Mouse (Mus musculus): ENCODE data around the gene Stra6. TPM values are rescaled to one million over a fixed set of nuclear protein-coding genes. Genes with fewer than 3 reads are reported as not detected.

The Stra6 gene
- polyA plus RNA-seq, 1 experiment from 2014 or later, result 38.0 TPM

DNA sequence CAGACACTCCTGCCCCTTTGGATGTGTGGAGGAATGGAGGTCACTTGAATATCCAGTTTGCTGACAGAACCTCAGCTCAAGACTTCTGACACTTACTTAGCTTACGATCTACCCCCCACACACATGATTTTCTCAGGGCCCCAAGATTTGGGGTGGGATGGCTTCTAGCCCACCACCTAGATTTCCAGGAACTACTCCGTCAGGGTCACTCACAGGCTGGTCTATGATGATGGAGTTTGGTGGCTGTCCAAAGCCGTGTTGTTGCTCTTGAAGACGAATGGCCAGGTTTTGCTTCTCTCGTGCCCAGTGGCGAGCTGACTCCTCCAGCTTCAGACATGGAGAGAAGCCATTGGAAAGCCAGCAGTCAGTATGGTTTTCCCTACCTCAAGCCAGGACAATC lies 34.0 kb upstream of the Stra6 start:
- no peak for DNase-seq (ENCODE audit: low spot score)
- ATAC-seq (replicated peaks; ENCODE audit: insufficient number of reproducible peaks, low FRiP score, low TSS enrichment, low read depth), result no peak
- Histone ChIP-seq H3K4me2 (ENCODE audit: low read depth, low read length) (no peak overlapping the region), H3K4me1 (ENCODE audit: control insufficient read depth, insufficient read depth, low read length) (no peaks in the 10 kb centered on the region), H3K9ac (replicated peaks; ENCODE audit: low read length) (no peak overlapping the region), H3K9me3 (replicated peaks; ENCODE audit: control insufficient read depth, low read length) (no peaks in the 10 kb centered on the region), H3K27ac (replicated peaks; ENCODE audit: low read depth, low read length) (no peak overlapping the region), H3K27me3 (ENCODE audit: control insufficient read depth, insufficient read depth, low read length) (no peaks in the 10 kb centered on the region), H3K4me3 (ENCODE audit: low read depth, low read length) (no peak overlapping the region), H3K36me3 (replicated peaks; ENCODE audit: control insufficient read depth, insufficient read depth, low read depth, low read length) (no peaks in the 10 kb centered on the region)
- WGBS, result 88% methylated on average over 6 of the region's 6 CpGs

DNA sequence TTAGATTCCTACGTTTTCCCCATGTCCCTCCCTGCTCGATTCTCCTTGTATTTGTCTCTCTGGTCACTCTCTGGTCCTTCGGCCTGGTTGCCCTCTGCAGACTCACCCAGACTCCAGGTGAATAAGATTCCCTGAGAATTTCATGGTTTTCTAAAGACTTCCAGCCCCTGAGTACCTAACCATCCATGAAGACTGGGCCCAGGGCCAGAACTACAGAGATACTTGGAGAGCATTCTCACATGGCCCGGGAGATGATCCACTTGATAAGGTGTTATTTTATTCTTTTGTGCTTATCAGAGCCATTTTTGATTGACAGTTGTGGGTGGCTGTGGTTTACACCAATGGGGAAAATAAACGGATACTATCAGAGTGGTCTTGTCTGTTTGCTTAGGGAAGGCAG lies 31.7 kb upstream of the Stra6 start:
- 73% methylated on average over 5 of the region's 5 CpGs for WGBS
- DNase-seq (ENCODE audit: low spot score) (no peak), ATAC-seq (replicated peaks; ENCODE audit: insufficient number of reproducible peaks, low FRiP score, low TSS enrichment, low read depth) (no peak)
- no peak overlapping the region for H3K4me2 ChIP-seq (ENCODE audit: low read depth, low read length)
- H3K27ac ChIP-seq (replicated peaks; ENCODE audit: low read depth, low read length), result no peak overlapping the region
- H3K27me3 ChIP-seq (ENCODE audit: control insufficient read depth, insufficient read depth, low read length), result no peaks in the 10 kb centered on the region
- no peaks in the 10 kb centered on the region for H3K36me3 ChIP-seq (replicated peaks; ENCODE audit: control insufficient read depth, insufficient read depth, low read depth, low read length)
- no peak overlapping the region for H3K4me3 ChIP-seq (ENCODE audit: low read depth, low read length)
- no peaks in the 10 kb centered on the region for H3K9me3 ChIP-seq (replicated peaks; ENCODE audit: control insufficient read depth, low read length)
- H3K9ac ChIP-seq (replicated peaks; ENCODE audit: low read length), result no peak overlapping the region
- H3K4me1 ChIP-seq (ENCODE audit: control insufficient read depth, insufficient read depth, low read length), result no peaks in the 10 kb centered on the region

DNA sequence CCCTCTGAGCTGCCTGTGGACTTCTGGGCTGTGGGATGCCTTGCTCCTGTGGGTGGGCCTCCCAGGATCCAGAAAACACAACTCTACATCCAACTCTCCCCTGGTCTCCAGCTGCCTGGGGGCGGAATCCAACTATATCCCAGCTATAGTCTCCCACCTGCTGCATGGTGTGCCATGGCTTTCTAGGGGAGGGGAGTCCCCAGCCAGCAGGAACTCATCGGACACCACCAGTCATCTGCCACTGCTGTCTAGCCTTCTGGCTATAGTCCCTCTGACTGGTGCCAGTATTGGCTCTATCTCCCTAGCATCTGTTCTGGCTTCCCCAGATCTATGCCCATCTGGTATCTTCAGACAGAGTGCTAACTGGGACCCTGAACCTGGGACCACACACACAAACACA lies 28.1 kb upstream of the Stra6 start:
- H3K27ac ChIP-seq (replicated peaks; ENCODE audit: low read depth, low read length), result no peak overlapping the region
- DNase-seq (ENCODE audit: low spot score), result no peak
- peaks cover 6% of the 10 kb centered on the region for H3K27me3 ChIP-seq (ENCODE audit: control insufficient read depth, insufficient read depth, low read length)
- no peaks in the 10 kb centered on the region for H3K9me3 ChIP-seq (replicated peaks; ENCODE audit: control insufficient read depth, low read length)
- H3K4me3 ChIP-seq (ENCODE audit: low read depth, low read length), result no peak overlapping the region
- no peaks in the 10 kb centered on the region; the same call in 1 of the 2 replicates for H3K4me1 ChIP-seq (ENCODE audit: control insufficient read depth, insufficient read depth, low read length)
- WGBS, result 81% methylated on average over 2 of the region's 2 CpGs
- H3K36me3 ChIP-seq (replicated peaks; ENCODE audit: control insufficient read depth, insufficient read depth, low read depth, low read length), result no peaks in the 10 kb centered on the region
- ATAC-seq (replicated peaks; ENCODE audit: insufficient number of reproducible peaks, low FRiP score, low TSS enrichment, low read depth), result no peak
- no peak overlapping the region for H3K4me2 ChIP-seq (ENCODE audit: low read depth, low read length)
- H3K9ac ChIP-seq (replicated peaks; ENCODE audit: low read length), result no peak overlapping the region

DNA sequence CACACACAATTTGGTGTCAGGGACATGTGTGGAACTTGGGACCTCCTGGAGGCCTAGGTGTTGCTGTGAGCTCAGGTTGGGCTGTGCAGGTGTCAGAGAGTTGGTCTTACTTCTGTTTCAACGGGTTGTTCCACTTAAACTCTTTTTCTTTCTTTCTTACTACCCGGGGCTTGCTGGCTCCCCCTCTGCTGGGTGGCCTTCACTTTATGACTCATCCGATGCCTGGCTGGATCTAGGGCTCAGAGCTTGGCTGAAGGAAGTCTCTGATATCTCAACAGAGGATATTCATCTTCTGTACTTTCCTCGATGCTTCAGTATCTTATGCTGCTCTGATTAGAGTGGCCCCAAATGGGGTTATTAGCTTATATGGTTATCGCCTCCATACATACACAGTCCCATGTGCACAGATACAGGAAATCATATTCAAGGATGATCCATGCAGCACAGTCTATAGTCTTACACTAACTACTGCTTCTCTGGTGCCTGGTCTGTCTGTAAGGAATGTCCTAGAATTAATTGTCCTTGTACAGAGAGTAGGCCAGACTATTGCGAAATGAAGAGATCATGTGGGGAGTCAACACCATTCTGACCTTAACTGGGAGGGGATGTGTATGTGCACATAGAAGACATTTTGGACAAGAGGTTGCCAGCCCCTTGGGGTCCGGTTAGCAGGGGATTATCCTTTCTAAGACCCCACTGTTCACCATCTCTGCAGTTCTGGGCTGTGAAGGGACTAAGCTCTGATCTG lies 27.5 kb upstream of the Stra6 start:
- Histone ChIP-seq H3K27me3 (ENCODE audit: control insufficient read depth, insufficient read depth, low read length) (peaks cover 6% of the 10 kb centered on the region), H3K27ac (replicated peaks; ENCODE audit: low read depth, low read length) (no peak overlapping the region), H3K9ac (replicated peaks; ENCODE audit: low read length) (no peak overlapping the region), H3K4me3 (ENCODE audit: low read depth, low read length) (no peak overlapping the region), H3K36me3 (replicated peaks; ENCODE audit: control insufficient read depth, insufficient read depth, low read depth, low read length) (no peaks in the 10 kb centered on the region), H3K9me3 (replicated peaks; ENCODE audit: control insufficient read depth, low read length) (no peaks in the 10 kb centered on the region), H3K4me1 (ENCODE audit: control insufficient read depth, insufficient read depth, low read length) (no peaks in the 10 kb centered on the region; the same call in 1 of the 2 replicates), H3K4me2 (ENCODE audit: low read depth, low read length) (no peak overlapping the region)
- WGBS, result 72% methylated on average over 7 of the region's 7 CpGs
- ATAC-seq (replicated peaks; ENCODE audit: insufficient number of reproducible peaks, low FRiP score, low TSS enrichment, low read depth) (no peak), DNase-seq (ENCODE audit: low spot score) (no peak)

DNA sequence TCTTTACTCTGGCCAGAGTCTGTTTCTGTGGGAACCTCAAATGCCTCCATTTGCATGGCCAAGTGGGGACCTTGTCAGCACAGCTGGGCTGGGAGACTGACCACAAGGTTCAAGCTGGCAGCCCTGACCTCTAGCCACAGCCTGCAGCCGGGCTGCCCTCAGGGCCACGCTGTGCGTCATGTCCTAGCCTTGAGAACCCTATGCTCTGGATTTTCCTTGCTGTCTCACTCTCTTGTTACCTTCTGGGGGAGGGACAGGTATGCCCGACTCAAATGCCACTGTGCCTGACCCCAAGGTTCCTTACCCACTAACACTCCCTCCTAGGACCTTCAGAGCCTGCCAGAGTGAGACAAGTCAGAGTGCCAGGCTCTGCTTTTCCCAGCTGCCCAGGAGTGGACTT lies 26.6 kb upstream of the Stra6 start:
- H3K27ac ChIP-seq (replicated peaks; ENCODE audit: low read depth, low read length), result no peak overlapping the region
- no peak for DNase-seq (ENCODE audit: low spot score)
- no peaks in the 10 kb centered on the region for H3K36me3 ChIP-seq (replicated peaks; ENCODE audit: control insufficient read depth, insufficient read depth, low read depth, low read length)
- no peaks in the 10 kb centered on the region for H3K9me3 ChIP-seq (replicated peaks; ENCODE audit: control insufficient read depth, low read length)
- WGBS, result 74% methylated on average over 4 of the region's 4 CpGs
- H3K27me3 ChIP-seq (ENCODE audit: control insufficient read depth, insufficient read depth, low read length), result peaks cover 6% of the 10 kb centered on the region
- peaks cover 6% of the 10 kb centered on the region for H3K4me1 ChIP-seq (ENCODE audit: control insufficient read depth, insufficient read depth, low read length)
- no peak overlapping the region for H3K4me2 ChIP-seq (ENCODE audit: low read depth, low read length)
- ATAC-seq (replicated peaks; ENCODE audit: insufficient number of reproducible peaks, low FRiP score, low TSS enrichment, low read depth), result no peak
- H3K9ac ChIP-seq (replicated peaks; ENCODE audit: low read length), result no peak overlapping the region
- H3K4me3 ChIP-seq (ENCODE audit: low read depth, low read length), result no peak overlapping the region

DNA sequence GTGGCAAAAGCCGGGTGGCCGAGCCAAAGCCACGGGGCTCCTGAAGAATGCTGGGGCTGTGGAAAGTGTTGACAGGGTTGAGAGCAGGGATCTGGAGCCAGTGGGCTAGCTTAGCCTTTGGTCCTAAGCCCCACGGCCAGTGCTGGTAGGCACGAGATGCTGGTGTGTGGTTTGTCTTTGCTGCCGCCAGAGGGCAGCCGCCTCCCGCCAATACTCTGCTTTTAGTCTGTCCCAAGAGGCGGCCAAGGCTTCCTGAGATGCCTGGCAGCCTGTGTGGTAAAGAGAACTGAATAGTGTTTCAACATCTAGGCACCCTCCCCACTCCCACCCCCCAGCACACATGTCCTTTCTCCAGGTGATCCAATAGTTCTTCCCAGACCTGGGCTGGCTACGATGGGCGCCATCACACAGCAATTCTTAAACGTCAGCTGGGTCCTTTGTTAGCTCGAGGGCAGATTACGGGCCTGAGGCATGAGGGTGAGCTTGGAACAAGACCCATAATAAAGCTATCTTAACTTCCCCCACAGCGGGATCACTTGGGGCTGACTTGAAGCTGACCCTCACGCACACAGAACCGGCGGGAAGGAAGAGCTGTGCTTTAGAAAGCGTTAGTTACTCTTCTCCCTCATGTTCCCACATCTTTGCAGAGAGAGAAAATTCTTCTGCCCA lies 25.0 kb upstream of the Stra6 start:
- H3K9me3 ChIP-seq (replicated peaks; ENCODE audit: control insufficient read depth, low read length), result no peaks in the 10 kb centered on the region
- peak; percentile 88 for DNase-seq (ENCODE audit: low spot score)
- no peak overlapping the region for H3K27ac ChIP-seq (replicated peaks; ENCODE audit: low read depth, low read length)
- peaks cover 11% of the 10 kb centered on the region for H3K4me1 ChIP-seq (ENCODE audit: control insufficient read depth, insufficient read depth, low read length)
- H3K36me3 ChIP-seq (replicated peaks; ENCODE audit: control insufficient read depth, insufficient read depth, low read depth, low read length), result no peaks in the 10 kb centered on the region
- peak overlapping the region; percentile 30; the same call in 1 of the 2 replicates for H3K9ac ChIP-seq (replicated peaks; ENCODE audit: low read length)
- no peak overlapping the region for H3K4me3 ChIP-seq (ENCODE audit: low read depth, low read length)
- no peak overlapping the region for H3K4me2 ChIP-seq (ENCODE audit: low read depth, low read length)
- 26% methylated on average over 19 of the region's 19 CpGs for WGBS
- ATAC-seq (replicated peaks; ENCODE audit: insufficient number of reproducible peaks, low FRiP score, low TSS enrichment, low read depth), result peak; percentile 70
- H3K27me3 ChIP-seq (ENCODE audit: control insufficient read depth, insufficient read depth, low read length), result peaks cover 6% of the 10 kb centered on the region

DNA sequence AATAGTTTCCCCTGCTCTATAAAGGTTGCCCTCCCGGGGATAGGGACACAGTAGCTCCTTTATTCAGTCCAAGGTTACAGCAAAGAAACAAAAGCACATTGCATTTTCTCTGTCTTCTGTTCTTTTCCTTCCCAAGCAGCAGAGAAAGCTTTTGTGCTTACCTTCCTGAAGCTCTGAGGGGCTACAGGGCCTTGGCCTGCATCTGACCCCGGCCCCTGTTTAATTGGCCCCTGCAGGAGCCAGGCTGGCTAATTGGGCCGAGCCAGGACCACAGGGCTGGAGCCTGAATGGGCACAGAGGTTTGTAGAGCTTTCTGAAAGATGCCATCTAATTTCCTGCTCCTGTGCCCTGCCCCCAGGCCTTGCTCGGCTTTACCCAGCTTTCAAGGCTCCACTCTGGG lies 22.6 kb upstream of the Stra6 start:
- Histone ChIP-seq H3K9ac (replicated peaks; ENCODE audit: low read length) (no peak overlapping the region), H3K4me2 (ENCODE audit: low read depth, low read length) (no peak overlapping the region), H3K27me3 (ENCODE audit: control insufficient read depth, insufficient read depth, low read length) (peaks cover 6% of the 10 kb centered on the region), H3K36me3 (replicated peaks; ENCODE audit: control insufficient read depth, insufficient read depth, low read depth, low read length) (no peaks in the 10 kb centered on the region), H3K27ac (replicated peaks; ENCODE audit: low read depth, low read length) (peak overlapping the region; percentile 53), H3K4me3 (ENCODE audit: low read depth, low read length) (no peak overlapping the region), H3K9me3 (replicated peaks; ENCODE audit: control insufficient read depth, low read length) (no peaks in the 10 kb centered on the region), H3K4me1 (ENCODE audit: control insufficient read depth, insufficient read depth, low read length) (peaks cover 14% of the 10 kb centered on the region)
- 13% methylated on average over 4 of the region's 4 CpGs for WGBS
- no peak for ATAC-seq (replicated peaks; ENCODE audit: insufficient number of reproducible peaks, low FRiP score, low TSS enrichment, low read depth)
- DNase-seq (ENCODE audit: low spot score), result peak; percentile 53

DNA sequence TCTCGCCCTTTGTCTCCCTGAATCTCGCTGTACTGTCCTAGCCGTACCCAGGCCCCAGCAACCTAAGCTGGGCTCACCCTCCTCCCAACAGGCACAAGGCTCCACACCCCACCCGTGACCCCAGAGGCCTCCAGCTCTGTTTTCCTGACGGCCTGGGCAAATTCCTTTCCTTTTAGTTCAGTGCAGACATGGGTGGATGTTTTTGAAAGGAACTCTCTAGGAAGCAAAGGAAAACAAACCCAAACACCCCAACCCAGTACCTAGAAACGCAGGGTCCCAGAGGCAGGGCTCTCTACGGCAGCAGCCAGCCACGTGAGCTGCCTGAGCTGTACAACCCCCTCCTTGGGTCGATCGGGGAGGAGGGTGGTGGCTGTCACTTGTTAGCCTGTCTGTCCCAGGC lies 21.2 kb upstream of the Stra6 start:
- DNase-seq (ENCODE audit: low spot score), result peak; percentile 21
- H3K27me3 ChIP-seq (ENCODE audit: control insufficient read depth, insufficient read depth, low read length), result peaks cover 6% of the 10 kb centered on the region
- H3K4me3 ChIP-seq (ENCODE audit: low read depth, low read length), result no peak overlapping the region
- no peaks in the 10 kb centered on the region for H3K9me3 ChIP-seq (replicated peaks; ENCODE audit: control insufficient read depth, low read length)
- H3K27ac ChIP-seq (replicated peaks; ENCODE audit: low read depth, low read length), result peak overlapping the region; percentile 36
- H3K4me1 ChIP-seq (ENCODE audit: control insufficient read depth, insufficient read depth, low read length), result peaks cover 14% of the 10 kb centered on the region
- H3K9ac ChIP-seq (replicated peaks; ENCODE audit: low read length), result no peak overlapping the region; the same call in none of the 2 replicates
- no peak overlapping the region for H3K4me2 ChIP-seq (ENCODE audit: low read depth, low read length)
- H3K36me3 ChIP-seq (replicated peaks; ENCODE audit: control insufficient read depth, insufficient read depth, low read depth, low read length), result no peaks in the 10 kb centered on the region
- WGBS, result 19% methylated on average over 10 of the region's 10 CpGs
- ATAC-seq (replicated peaks; ENCODE audit: insufficient number of reproducible peaks, low FRiP score, low TSS enrichment, low read depth), result no peak

Measured in embryonic facial prominence, embryonic 11.5 days (tissue).